Mouse (Mus musculus): Measurements from ENCODE around the gene Psmb8. TPM values are rescaled to one million over a fixed set of nuclear protein-coding genes. Genes with fewer than 3 reads are reported as not detected.

Psmb8 gene
- polyA plus RNA-seq, 1 experiment from 2014 or later, result 1.7 TPM

DNA sequence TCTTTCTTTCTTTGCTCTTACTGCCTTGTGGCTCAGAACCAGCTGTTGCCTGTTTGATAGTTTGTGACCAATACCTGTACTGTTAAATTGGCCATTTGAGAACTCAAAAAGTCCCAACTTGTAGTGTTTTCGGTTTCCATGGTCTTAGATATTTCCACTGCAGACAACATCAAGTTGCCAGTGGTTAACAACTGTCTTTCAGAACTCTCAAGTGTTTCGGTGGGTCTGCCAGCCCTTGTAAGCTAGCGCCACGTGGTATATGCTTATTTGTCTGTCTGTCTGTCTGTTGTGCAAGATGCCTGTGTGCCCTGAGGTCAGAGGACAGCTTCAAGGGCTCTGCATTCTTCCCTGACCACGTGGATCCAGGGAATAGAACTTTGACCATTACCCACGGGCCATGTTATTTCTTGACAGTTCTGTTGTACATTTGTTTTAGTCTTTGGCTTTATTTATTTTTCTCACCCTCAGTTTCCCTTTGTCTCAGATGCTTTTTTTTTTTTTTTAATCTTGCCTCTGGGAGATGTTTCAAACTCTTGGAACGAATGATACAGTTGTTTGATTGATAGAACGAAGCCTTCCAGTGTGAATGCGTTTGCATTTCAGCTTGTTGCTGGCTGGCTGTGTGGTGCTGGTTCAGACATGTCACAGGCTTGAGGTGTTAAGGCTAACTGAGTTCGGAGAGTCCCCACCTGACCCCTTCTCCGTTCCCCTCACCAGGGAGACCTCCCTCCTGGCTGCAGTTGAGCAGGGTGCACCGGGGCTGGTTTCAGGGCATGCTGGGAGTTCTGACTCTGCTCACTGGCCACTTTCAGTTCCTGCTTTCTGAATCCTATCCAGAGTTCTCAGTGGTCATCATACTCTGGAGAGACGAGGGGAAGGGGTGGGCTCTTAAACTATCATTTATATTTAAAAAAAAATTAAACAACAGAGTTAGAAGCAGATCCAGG is 17.3 kb upstream of the Psmb8 start:
- 76% methylated on average over 13 of the region's 13 CpGs for WGBS
- Histone ChIP-seq H3K9me3 (peaks cover 14% of the 10 kb centered on the region; the same call in 1 of the 2 replicates), H3K36me3 (replicated peaks) (no peaks in the 10 kb centered on the region), H3K27ac (replicated peaks) (no peak overlapping the region), H3K4me1 (no peaks in the 10 kb centered on the region), H3K4me3 (no peak overlapping the region), H3K27me3 (replicated peaks; ENCODE audit: low read depth, poor library complexity, severe bottlenecking) (peaks cover 30% of the 10 kb centered on the region)
- DNase-seq (ENCODE audit: low spot score), result no peak

DNA sequence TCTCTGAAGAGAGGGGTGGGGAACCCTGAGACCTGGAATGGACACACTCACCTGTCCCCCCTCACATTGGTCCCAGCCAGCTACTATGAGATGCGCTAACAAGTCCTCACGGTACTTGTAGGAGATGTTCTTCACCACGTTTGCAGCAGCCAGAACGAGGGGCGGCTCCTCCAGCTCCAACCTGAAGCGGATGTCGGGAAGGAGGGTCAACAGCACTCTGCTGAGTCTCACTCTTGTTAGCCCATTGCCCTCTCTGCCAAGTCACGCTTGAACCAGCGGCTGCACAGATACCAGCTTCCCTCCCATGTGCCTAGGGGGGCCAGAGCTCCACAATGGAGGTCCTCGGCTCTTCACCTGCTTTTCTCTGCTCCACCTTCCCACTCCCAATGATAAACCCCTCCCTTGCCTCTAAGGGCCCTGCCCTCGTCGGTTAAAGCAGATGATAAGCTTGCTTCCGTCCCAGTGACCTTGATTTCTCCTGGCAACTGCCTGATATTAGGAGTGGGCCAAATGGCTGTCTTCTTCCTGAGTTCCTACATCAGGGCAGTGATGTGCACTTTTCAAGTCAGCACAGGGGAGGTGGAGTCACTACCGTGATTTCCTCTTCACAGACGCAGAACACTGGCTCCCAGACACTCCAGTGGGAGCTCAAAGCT is 13.8 kb upstream of the Psmb8 start:
- peaks cover 19% of the 10 kb centered on the region for H3K4me1 ChIP-seq
- no peak for DNase-seq (ENCODE audit: low spot score)
- no peak overlapping the region for H3K27ac ChIP-seq (replicated peaks)
- WGBS, result 76% methylated on average over 15 of the region's 15 CpGs
- no peaks in the 10 kb centered on the region for H3K9me3 ChIP-seq
- H3K36me3 ChIP-seq (replicated peaks), result no peaks in the 10 kb centered on the region
- H3K4me3 ChIP-seq, result no peak overlapping the region
- H3K27me3 ChIP-seq (replicated peaks; ENCODE audit: low read depth, poor library complexity, severe bottlenecking), result peaks cover 64% of the 10 kb centered on the region

DNA sequence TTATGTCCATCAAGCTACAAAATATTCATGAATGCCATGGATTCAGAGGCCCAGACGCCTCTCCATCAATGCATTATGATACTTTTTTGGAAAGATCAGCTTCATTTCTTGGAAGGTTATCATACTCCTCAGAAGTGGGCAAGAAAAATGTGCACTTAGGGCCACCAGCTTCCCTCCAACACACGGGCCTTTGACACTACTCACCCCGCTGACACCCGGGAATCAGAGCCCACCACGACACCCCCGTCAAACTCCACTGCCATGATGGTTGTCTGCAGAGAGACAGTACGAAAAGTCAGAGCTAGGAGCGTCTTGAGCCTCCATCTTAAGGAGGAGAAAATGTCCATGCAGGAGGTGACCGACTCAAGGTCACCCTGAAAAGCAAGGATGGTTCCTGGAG is 12.0 kb upstream of the Psmb8 start:
- H3K4me3 ChIP-seq, result no peak overlapping the region
- no peak for DNase-seq (ENCODE audit: low spot score)
- H3K27ac ChIP-seq (replicated peaks), result no peak overlapping the region
- H3K36me3 ChIP-seq (replicated peaks), result no peaks in the 10 kb centered on the region
- 88% methylated on average over 9 of the region's 9 CpGs for WGBS
- peaks cover 83% of the 10 kb centered on the region for H3K27me3 ChIP-seq (replicated peaks; ENCODE audit: low read depth, poor library complexity, severe bottlenecking)
- no peaks in the 10 kb centered on the region for H3K9me3 ChIP-seq
- H3K4me1 ChIP-seq, result peaks cover 19% of the 10 kb centered on the region

DNA sequence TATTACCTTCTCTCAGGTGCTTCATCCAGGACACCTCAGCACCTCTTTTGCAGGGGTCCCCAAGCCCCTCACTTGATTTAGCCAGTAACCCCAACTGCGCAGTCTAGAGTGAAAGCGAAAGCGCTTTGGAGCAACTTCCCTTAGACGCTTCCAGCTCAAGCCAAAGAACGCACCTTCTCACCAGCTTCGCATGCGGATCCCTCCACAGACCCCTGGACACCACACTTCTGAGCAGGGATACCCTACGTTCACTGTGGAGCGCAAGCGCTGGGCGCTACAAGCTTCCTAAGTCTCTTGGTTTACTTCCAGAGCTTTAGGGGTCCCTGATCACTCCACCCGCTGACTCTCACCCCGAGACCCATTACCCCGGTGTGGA is 10.6 kb upstream of the Psmb8 start:
- 3% methylated on average over 14 of the region's 14 CpGs for WGBS
- no peak for DNase-seq (ENCODE audit: low spot score)

DNA sequence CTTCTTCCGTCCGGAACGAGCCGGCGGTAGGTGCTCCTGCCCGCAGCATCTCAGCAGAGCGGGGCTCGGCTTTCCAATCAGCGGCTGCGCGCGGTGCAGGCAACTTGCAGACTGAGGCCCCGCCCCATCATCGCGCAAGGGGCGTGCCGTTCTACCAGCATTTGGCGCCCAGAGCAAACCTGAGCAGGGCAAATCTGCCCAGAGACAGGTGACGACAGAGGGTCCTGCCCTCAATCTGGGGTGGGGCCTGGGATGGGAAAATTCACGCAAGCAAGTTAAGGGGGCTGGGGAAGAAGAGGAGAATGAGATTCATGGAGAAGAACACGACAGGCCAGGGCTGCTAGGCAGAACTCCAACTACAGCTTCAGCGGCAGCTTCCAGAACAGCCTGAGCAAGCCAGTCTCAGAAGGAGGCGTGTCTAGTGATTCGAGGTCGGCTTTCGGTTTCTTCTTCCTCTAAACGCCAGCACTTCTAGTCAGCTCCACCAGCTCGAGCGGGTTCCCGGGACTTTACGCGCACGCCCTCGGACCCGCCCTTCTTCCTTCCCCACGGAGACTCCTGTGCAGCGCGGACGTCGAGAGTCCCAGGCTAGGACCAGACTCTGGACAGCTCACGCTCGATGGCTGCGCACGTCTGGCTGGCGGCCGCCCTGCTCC is 10.1 kb upstream of the Psmb8 start, which contains the start of the genes Tap1 and Psmb9:
Gene Tap1, plus strand, starts transcription at position 293 of the 656 bp plus-strand sequence.
Gene Psmb9, minus strand, starts transcription at position 504 of the 656 bp plus-strand sequence.
- Histone ChIP-seq H3K4me1 (peaks cover 19% of the 10 kb centered on the region), H3K36me3 (replicated peaks) (no peaks in the 10 kb centered on the region), H3K4me3 (peak within 1 kb of the TSS; percentile 63), H3K9me3 (no peaks in the 10 kb centered on the region), H3K27ac (replicated peaks) (peak within 1 kb of the TSS; percentile 67), H3K27me3 (replicated peaks; ENCODE audit: low read depth, poor library complexity, severe bottlenecking) (peaks cover 99% of the 10 kb centered on the region)
- DNase-seq (ENCODE audit: low spot score), result peak; percentile 97
- under 1% methylated on average over 46 of the region's 46 CpGs for WGBS

More for the DNA sequence above, 10.6 kb upstream of the Psmb8 start:
- Histone ChIP-seq H3K4me3 (peak overlapping the region; percentile 63), H3K27me3 (replicated peaks; ENCODE audit: low read depth, poor library complexity, severe bottlenecking) (peaks cover 96% of the 10 kb centered on the region), H3K36me3 (replicated peaks) (no peaks in the 10 kb centered on the region), H3K9me3 (no peaks in the 10 kb centered on the region), H3K4me1 (peaks cover 19% of the 10 kb centered on the region), H3K27ac (replicated peaks) (0 out of 2 replicates have a peak overlapping the region, but pooled peaks have one; percentile 27)

DNA sequence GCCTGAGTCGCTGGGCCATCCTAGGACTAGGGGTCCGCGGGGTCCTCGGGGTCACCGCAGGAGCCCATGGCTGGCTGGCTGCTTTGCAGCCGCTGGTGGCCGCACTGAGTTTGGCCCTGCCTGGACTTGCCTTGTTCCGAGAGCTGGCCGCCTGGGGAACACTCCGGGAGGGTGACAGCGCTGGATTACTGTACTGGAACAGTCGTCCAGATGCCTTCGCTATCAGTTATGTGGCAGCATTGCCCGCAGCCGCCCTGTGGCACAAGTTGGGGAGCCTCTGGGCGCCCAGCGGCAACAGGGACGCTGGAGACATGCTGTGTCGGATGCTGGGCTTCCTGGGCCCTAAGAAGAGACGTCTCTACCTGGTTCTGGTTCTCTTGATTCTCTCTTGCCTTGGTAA is 9.5 kb upstream of the Psmb8 start:
- Histone ChIP-seq H3K4me1 (peaks cover 19% of the 10 kb centered on the region), H3K36me3 (replicated peaks) (no peaks in the 10 kb centered on the region), H3K4me3 (peak overlapping the region; percentile 63), H3K27me3 (replicated peaks; ENCODE audit: low read depth, poor library complexity, severe bottlenecking) (peaks cover 99% of the 10 kb centered on the region), H3K9me3 (no peaks in the 10 kb centered on the region), H3K27ac (replicated peaks) (peak overlapping the region; percentile 67)
- 3% methylated on average over 20 of the region's 20 CpGs for WGBS
- no peak for DNase-seq (ENCODE audit: low spot score)

DNA sequence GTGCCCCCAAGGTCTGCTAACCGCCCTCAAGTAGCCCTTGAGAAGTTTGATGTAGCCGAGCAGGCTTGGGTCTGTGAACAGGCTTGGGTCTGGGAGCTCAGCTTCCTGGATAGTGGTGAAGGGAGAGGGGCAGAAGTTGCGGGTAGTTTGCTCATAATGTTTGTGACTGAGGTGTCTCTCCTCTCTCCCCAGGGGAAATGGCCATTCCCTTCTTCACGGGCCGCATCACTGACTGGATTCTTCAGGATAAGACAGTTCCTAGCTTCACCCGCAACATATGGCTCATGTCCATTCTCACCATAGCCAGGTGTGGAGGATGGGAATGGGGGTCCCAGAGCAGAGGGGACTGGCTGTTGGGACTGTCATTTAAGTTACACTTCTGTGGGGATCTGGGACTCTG is 8.5 kb upstream of the Psmb8 start:
- Histone ChIP-seq H3K27me3 (replicated peaks; ENCODE audit: low read depth, poor library complexity, severe bottlenecking) (peaks cover 99% of the 10 kb centered on the region), H3K4me3 (no peak overlapping the region), H3K36me3 (replicated peaks) (no peaks in the 10 kb centered on the region), H3K4me1 (peaks cover 19% of the 10 kb centered on the region), H3K9me3 (no peaks in the 10 kb centered on the region), H3K27ac (replicated peaks) (no peak overlapping the region)
- WGBS, result 68% methylated on average over 6 of the region's 6 CpGs
- DNase-seq (ENCODE audit: low spot score), result no peak

DNA sequence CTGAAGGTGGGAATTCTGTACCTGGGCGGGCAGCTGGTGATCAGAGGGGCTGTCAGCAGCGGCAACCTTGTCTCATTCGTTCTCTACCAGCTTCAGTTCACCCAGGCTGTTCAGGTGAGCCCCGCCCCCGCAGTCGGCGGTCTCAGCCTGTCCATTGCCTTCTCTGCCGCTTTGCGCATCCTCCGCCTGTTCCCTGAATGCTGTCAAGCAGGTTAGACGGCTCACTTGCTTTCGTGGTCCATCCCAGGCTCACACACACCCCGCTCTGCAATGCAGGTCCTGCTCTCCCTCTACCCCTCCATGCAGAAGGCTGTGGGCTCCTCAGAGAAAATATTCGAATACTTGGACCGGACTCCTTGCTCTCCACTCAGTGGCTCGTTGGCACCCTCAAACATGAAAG is 4.7 kb upstream of the Psmb8 start:
- WGBS, result 24% methylated on average over 16 of the region's 16 CpGs
- Histone ChIP-seq H3K4me1 (peaks cover 13% of the 10 kb centered on the region), H3K27me3 (replicated peaks; ENCODE audit: low read depth, poor library complexity, severe bottlenecking) (peaks cover 99% of the 10 kb centered on the region), H3K27ac (replicated peaks) (no peak overlapping the region), H3K4me3 (no peak overlapping the region), H3K9me3 (no peaks in the 10 kb centered on the region), H3K36me3 (replicated peaks) (no peaks in the 10 kb centered on the region)
- peak; percentile 48 for DNase-seq (ENCODE audit: low spot score)

DNA sequence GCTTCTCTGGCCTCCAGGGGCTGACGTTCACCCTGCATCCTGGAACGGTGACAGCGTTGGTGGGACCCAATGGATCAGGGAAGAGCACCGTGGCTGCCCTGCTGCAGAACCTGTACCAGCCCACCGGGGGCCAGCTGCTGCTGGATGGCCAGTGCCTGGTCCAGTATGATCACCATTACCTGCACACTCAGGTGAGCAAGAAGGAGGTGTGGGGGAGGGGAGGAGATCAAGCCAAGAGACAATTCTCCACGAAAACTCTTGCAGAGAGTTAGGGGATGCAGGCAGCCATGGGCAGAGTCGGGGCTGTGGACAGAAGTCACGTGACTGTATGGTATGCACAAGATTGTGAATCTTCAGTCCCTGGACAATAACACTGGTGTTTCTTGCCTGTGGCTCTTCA is 4.1 kb upstream of the Psmb8 start:
- no peak for DNase-seq (ENCODE audit: low spot score)
- Histone ChIP-seq H3K4me1 (peaks cover 14% of the 10 kb centered on the region), H3K4me3 (no peak overlapping the region), H3K9me3 (no peaks in the 10 kb centered on the region), H3K36me3 (replicated peaks) (no peaks in the 10 kb centered on the region), H3K27me3 (replicated peaks; ENCODE audit: low read depth, poor library complexity, severe bottlenecking) (peaks cover 99% of the 10 kb centered on the region), H3K27ac (replicated peaks) (no peak overlapping the region)
- WGBS, result 56% methylated on average over 8 of the region's 8 CpGs

DNA sequence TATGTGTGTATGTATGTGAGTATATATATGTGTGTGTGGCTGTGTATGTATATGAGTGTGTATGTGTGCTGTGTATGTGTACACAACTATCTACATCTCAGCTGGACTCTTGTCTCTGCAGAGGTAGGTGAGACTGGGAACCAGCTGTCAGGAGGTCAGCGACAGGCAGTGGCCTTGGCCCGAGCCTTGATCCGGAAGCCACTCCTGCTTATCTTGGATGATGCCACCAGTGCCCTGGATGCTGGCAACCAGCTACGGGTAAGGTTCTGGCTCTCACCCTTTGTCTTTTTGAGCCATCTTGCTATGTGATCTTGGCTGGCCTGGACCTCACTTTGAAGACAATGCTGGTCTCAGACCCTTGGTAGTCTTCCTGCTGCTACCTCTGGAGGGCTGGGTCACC is 2.8 kb upstream of the Psmb8 start:
- WGBS, result 88% methylated on average over 4 of the region's 4 CpGs
- H3K4me3 ChIP-seq, result no peak overlapping the region
- H3K4me1 ChIP-seq, result peaks cover 15% of the 10 kb centered on the region
- H3K9me3 ChIP-seq, result no peaks in the 10 kb centered on the region
- no peak overlapping the region for H3K27ac ChIP-seq (replicated peaks)
- no peak for DNase-seq (ENCODE audit: low spot score)
- peaks cover 100% of the 10 kb centered on the region for H3K27me3 ChIP-seq (replicated peaks; ENCODE audit: low read depth, poor library complexity, severe bottlenecking)
- no peaks in the 10 kb centered on the region for H3K36me3 ChIP-seq (replicated peaks)

DNA sequence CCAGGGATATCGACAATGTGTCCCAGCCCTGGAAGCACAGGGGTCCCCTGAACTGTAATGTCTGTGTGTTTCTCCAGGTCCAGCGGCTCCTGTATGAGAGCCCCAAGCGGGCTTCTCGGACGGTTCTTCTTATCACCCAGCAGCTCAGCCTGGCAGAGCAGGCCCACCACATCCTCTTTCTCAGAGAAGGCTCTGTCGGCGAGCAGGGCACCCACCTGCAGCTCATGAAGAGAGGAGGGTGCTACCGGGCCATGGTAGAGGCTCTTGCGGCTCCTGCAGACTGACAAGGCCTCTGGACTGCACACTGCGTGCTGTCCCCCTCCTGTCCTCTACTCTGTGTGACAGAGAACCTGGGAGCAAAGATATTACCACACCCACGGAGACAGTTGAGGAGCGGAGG is 1.0 kb upstream of the Psmb8 start:
- peak; percentile 16 for DNase-seq (ENCODE audit: low spot score)
- 30% methylated on average over 12 of the region's 12 CpGs for WGBS

DNA sequence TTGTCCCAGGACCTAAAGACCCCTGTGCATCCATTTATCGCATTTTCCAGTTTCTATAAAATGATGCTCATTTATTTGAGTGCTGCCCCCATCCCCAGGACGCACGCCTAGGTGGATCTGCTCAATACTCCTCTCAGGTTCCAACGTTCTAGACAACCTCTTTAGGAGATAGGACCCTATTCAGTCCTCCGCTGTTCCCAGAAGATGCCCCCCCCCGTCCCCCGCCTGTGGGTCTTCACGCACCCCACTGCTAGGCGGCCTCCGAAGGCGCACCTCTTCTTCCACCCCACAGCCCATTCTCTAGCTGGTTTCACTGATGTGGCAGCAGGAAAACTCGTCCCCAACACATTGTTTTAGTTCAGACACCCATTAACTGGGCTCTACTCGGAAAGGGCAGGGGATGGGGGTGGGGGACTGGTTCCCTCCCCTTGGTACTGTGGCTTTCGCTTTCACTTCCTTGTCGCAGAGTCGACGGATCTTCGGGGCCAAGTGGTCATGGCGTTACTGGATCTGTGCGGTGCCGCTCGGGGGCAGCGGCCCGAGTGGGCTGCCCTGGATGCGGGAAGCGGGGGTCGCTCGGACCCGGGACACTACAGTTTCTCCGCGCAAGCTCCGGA is 491 bp downstream of the Psmb8 start:
- no peaks in the 10 kb centered on the region for H3K36me3 ChIP-seq (replicated peaks)
- no peak overlapping the region for H3K27ac ChIP-seq (replicated peaks)
- peaks cover 15% of the 10 kb centered on the region for H3K4me1 ChIP-seq
- H3K27me3 ChIP-seq (replicated peaks; ENCODE audit: low read depth, poor library complexity, severe bottlenecking), result peaks cover 95% of the 10 kb centered on the region
- peak; percentile 29 for DNase-seq (ENCODE audit: low spot score)
- no peaks in the 10 kb centered on the region for H3K9me3 ChIP-seq
- 3% methylated on average over 32 of the region's 32 CpGs for WGBS
- peak overlapping the region; percentile 54 for H3K4me3 ChIP-seq

More for the DNA sequence above, 1.0 kb upstream of the Psmb8 start:
- H3K4me3 ChIP-seq, result 0 out of 2 replicates have a peak overlapping the region, but pooled peaks have one; percentile 54
- H3K9me3 ChIP-seq, result no peaks in the 10 kb centered on the region
- H3K27ac ChIP-seq (replicated peaks), result no peak overlapping the region
- H3K4me1 ChIP-seq, result peaks cover 15% of the 10 kb centered on the region
- H3K36me3 ChIP-seq (replicated peaks), result no peaks in the 10 kb centered on the region
- peaks cover 100% of the 10 kb centered on the region for H3K27me3 ChIP-seq (replicated peaks; ENCODE audit: low read depth, poor library complexity, severe bottlenecking)
